Mouse (Mus musculus) gastrocnemius, adult 8-10 months (tissue): ENCODE results near the gene Ccl24. TPM values are rescaled to one million over a fixed set of nuclear protein-coding genes. Genes with fewer than 3 reads are reported as not detected.

Experiments
- DNase-seq, 2 experiments: peaks; one replicate each; pipeline ENCODE4 v3.0.0; 2022; ENCODE audit warnings: low spot score in 2 of 2
- total RNA-seq, 4 experiments: library from RNA; stranded (reverse); gene quantifications; 2 replicates each; pipeline ENCODE4 v1.2.4; 2022

Gene Ccl24
- total RNA-seq, 4 experiments from 2014 or later, result 0.44 to 2.6 (median 1.2) TPM; not detected in 1

DNA sequence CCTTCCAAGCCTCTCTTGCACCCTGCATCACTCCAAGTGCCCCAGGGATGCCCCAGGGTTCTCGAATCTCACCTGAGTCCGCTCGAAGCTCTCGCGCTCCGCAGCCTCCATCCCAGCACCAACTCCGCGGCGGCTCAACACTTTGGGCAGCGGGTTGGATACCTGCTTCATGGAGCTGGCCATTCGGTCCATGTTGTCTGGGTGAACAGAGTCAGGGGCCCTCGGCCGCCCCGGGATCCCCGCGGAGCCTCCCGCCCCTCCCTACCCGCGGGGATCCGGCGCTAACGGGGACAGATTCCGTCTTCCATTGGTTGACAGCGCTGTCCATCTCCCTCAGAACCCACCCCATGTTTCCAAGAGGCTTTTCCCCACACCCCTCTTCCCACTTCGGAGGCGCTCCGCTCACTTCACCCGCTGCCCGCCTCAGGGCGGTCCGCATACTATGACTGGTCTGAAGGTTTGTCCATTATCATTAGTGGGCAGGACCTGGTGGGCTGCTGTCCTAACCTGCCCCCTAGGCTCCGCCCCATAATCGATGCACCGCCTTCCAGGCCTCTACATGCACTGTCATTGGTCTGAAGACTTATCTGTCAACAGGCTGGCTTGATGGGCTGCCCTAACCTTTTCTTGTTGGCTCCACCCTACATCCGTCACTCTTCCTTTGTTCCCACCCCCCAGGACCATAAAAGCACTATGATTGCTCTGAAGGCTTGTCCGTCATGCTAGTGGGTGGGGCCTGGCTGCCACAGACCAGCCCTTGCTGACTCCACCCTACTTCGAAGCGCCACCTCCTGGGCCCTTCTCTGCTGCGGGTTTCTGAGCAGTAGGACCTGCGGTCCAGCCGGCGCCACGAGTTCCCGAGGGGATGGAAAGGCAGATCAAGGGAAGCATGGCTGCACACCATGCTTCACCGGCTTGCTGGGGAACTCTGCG, 27.7 kb downstream of the Ccl24 start, which contains the start of gene Hip1:
TSS of gene Hip1 (minus strand) at position 256 of the 933 bp plus-strand sequence.
- peak; percentile 99 to 100 for DNase-seq

- peak in 1 of 2 experiments; percentile 13 for DNase-seq
Observed at GRCm38 (mm10) chr5:135544032-135544558, 28.8 kb downstream of the Ccl24 start.

DNA sequence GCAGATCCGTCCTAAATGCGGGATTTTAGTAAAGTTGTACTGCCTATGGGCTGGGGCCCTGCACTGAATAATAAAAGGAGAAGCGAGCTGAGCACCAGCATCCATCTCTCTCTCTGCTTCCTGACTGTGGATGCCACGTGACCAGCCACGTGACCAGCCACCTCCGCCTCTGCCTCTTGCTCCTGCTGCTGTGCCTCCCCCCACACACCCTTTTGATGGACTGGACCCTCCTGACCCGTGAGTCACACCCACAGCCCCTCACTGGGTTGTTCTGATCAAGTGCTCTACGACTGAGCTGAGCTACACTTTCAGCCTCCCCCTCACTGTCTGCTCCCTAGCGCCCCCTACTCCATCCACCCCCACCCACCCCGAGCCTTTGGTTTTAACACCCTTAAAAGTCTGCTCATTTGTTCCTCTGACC, 35.0 kb downstream of the Ccl24 start:
- DNase-seq, result no peak

DNA sequence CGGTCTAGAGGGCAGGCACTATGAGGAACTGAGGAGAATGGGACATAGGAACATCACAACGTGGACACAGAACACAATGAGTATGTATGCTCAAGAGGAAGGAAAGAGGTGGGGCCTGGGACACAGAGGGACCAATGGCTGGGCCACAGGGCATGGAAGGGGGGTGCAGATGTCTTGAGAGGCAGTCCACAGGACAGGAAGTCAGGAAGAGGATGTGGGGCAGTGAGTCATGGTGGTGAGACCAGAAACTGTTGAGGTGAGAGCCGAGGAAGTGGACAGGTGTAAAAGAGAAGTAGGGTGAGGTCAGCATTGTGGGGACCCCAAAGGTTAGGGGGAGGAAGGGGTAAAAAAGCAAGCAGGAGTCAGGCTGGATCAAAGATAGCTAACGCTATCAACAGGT, 35.5 kb downstream of the Ccl24 start:
- DNase-seq, result no peak

GRCm38 (mm10) chr5:135535867-135536266, 37.0 kb downstream of the Ccl24 start:
- DNase-seq, result no peak

- peak; percentile 41 to 63 for DNase-seq
Observed at GRCm38 (mm10) chr5:135533431-135533830, 39.4 kb downstream of the Ccl24 start.

DNA sequence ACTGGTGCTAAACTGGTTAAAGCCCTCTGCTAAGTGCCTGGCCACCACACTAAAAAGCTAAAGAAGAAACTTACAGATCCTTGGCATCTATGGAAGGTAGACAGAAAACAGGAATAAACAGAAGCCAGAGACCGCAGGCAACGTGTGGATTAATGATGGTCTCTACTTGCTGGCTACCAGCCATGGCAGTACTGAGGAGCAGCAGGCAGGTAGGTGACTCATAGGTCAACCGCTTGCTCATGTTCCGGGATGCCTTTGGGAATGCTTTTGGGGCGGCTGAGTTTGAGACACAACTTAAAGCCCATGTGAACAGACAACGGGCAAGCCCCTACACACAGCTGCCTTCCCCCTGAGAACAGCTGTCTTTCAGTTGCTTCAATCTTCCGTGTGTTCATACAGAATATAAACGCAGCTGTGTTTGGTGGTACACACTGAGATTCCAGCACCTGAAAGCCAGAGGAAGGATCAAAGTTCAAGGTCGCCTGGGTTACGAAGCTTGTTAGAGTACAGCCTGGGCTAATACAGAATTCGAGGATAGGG, 41.5 kb downstream of the Ccl24 start:
- no peak for DNase-seq

DNA sequence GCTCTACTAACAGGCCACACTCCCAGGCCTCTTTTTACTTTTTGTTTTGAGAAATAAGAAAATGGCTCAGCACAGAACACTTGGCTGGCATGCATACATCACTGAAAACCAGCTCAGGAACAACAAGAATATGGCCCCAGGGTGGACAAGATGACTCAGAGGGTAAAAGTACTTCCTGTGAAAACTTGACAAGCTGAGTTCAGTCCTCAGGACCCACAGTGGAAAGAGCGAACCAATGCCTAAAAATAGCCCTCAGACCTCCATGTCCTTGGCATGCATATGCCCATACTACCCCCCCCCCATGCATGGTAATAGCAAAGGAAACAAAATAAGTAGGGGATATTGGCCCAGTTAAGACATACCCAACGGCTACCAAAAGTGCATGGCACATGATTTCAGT, 42.9 kb downstream of the Ccl24 start:
- DNase-seq, result no peak

- no peak for DNase-seq
Observed at GRCm38 (mm10) chr5:135529310-135529709, 43.5 kb downstream of the Ccl24 start.

GRCm38 (mm10) chr5:135527986-135528385, 44.9 kb downstream of the Ccl24 start:
- no peak for DNase-seq

GRCm38 (mm10) chr5:135524660-135525560, 47.9 kb downstream of the Ccl24 start:
- DNase-seq, result peak; percentile 25 to 44

- DNase-seq, result no peak
Observed at GRCm38 (mm10) chr5:135524087-135524486, 48.8 kb downstream of the Ccl24 start.

GRCm38 (mm10) chr5:135522111-135522722, 50.6 kb downstream of the Ccl24 start:
- DNase-seq, result peak in 1 of 2 experiments; percentile 47

Other genes with a start within 250 kb of the Ccl24 start
- gene Fkbp6, start 223.0 kb downstream of the Ccl24 start, total RNA-seq, result not detected
- not detected for gene Trim50, start 219.8 kb downstream of the Ccl24 start, total RNA-seq
- 10 to 100 TPM in 1 of 4 experiments, 1 to 10 TPM in 3; 6.3 to 11.0 (median 8.0) TPM for gene Nsun5, start 203.1 kb downstream of the Ccl24 start, total RNA-seq
- gene Pom121, start 178.5 kb downstream of the Ccl24 start, total RNA-seq, result 10 to 100 TPM in 2 of 4 experiments, 1 to 10 TPM in 2; 8.9 to 11.0 (median 10.1) TPM
- gene Hip1, start 27.9 kb downstream of the Ccl24 start, total RNA-seq, result 10 to 100 TPM; 14.7 to 17.2 (median 16.0) TPM
- not detected for gene Ccl26, start 9.5 kb downstream of the Ccl24 start, total RNA-seq
- gene Rhbdd2, start 59.6 kb upstream of the Ccl24 start, total RNA-seq, result 10 to 100 TPM; 10.3 to 14.7 (median 13.5) TPM
- 10 to 100 TPM; 32.8 to 36.4 (median 35.9) TPM for gene Por, start 97.0 kb upstream of the Ccl24 start, total RNA-seq
- 10 to 100 TPM in 1 of 4 experiments, 1 to 10 TPM in 3; 7.9 to 12.3 (median 8.9) TPM for gene Tmem120a, start 171.4 kb upstream of the Ccl24 start, total RNA-seq
- gene Styxl1, start 205.3 kb upstream of the Ccl24 start, total RNA-seq, result not detected
- 100 to 1,000 TPM; 825 to 986 (median 954) TPM for gene Mdh2, start 205.4 kb upstream of the Ccl24 start, total RNA-seq
- not detected for gene Srrm3, start 233.8 kb upstream of the Ccl24 start, total RNA-seq